Comparison of ENCODE assay signal across 30 mouse cellular contexts in the genomic region with DNA sequence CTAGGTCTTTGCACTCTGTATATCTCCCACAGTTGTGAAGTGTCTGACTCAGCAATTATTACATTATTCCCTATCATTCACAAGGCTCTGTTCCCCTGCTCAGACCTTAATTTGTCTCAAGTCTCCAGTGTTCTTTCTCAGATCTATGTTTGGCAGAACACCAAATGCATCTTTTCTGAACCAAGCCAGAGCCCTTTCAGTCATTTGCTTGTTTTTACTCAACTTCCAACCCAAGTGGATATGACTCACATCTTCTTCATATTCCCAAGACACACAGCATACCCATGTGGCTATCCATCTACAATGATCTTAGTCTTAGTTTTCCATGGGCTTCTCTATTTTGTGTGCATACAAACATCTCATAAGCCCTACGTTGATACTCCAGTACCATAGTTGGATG. TPM values are rescaled to one million over a fixed set of nuclear protein-coding genes. Genes with fewer than 3 reads are reported as not detected.
"Had no signal": no experiment of that assay in that cellular context is flagged by ENCODE, and none has a peak within 500 bp of the region (broad histone marks: within the 10 kb centered on the region; RNA-seq: fewer than 3 reads in every experiment).

No protein-coding gene starts in this region.

- H3K9me3 ChIP-seq: embryonic facial prominence, embryonic 10.5 days; embryonic facial prominence, embryonic 12.5 days; embryonic facial prominence, embryonic 13.5 days; embryonic facial prominence, embryonic 15.5 days; forebrain, embryonic 10.5 days; forebrain, embryonic 12.5 days; forebrain, embryonic 13.5 days; forebrain, embryonic 15.5 days; heart, embryonic 10.5 days had no signal

- ATAC-seq: forebrain, embryonic 13.5 days; forebrain, embryonic 14.5 days; forebrain, embryonic 15.5 days; forebrain, embryonic 16.5 days; forebrain, postnatal 0 days had no signal

- H3K36me3 ChIP-seq: embryonic facial prominence, embryonic 10.5 days; embryonic facial prominence, embryonic 12.5 days; embryonic facial prominence, embryonic 13.5 days; embryonic facial prominence, embryonic 15.5 days; forebrain, embryonic 10.5 days; forebrain, embryonic 12.5 days; forebrain, embryonic 15.5 days; heart, embryonic 10.5 days had no signal

- DNase-seq: cerebellum, adult 9-10 months; cerebellum, adult 9-11 months; cerebellum, postnatal 10 days; cerebellum, postnatal 14 days; cerebellum, postnatal 25 days; cerebellum, postnatal 36 days; embryo, embryonic 11 days; forebrain, postnatal 0 days; gastrocnemius, adult 2 months; gastrocnemius, postnatal 10 days; gastrocnemius, postnatal 14 days; gastrocnemius, postnatal 25 days; gastrocnemius, postnatal 36 days; heart, adult 11 months; heart, adult 18-20 months; heart, adult 2 months had no signal

- H3K27ac ChIP-seq: embryonic facial prominence, embryonic 10.5 days; embryonic facial prominence, embryonic 12.5 days; embryonic facial prominence, embryonic 13.5 days; embryonic facial prominence, embryonic 15.5 days; forebrain, embryonic 10.5 days; forebrain, embryonic 12.5 days; forebrain, embryonic 13.5 days; forebrain, embryonic 15.5 days; gastrocnemius, adult 2 months; heart, adult 2 months; heart, embryonic 10.5 days had no signal

- H3K27me3 ChIP-seq: embryonic facial prominence, embryonic 12.5 days; embryonic facial prominence, embryonic 13.5 days; embryonic facial prominence, embryonic 15.5 days; forebrain, embryonic 12.5 days; forebrain, embryonic 13.5 days; forebrain, embryonic 15.5 days had no signal

- H3K4me2 ChIP-seq: embryonic facial prominence, embryonic 12.5 days; embryonic facial prominence, embryonic 13.5 days; embryonic facial prominence, embryonic 15.5 days; forebrain, embryonic 12.5 days; forebrain, embryonic 13.5 days; forebrain, embryonic 15.5 days had no signal

- H3K4me3 ChIP-seq: embryonic facial prominence, embryonic 10.5 days; embryonic facial prominence, embryonic 12.5 days; embryonic facial prominence, embryonic 13.5 days; embryonic facial prominence, embryonic 15.5 days; erythroblast, embryonic 14.5 days; forebrain, embryonic 10.5 days; forebrain, embryonic 12.5 days; forebrain, embryonic 13.5 days; forebrain, embryonic 15.5 days; gastrocnemius, adult 2 months; heart, adult 2 months; heart, embryonic 10.5 days had no signal

- H3K9ac ChIP-seq: embryonic facial prominence, embryonic 12.5 days; embryonic facial prominence, embryonic 13.5 days; embryonic facial prominence, embryonic 15.5 days; forebrain, embryonic 12.5 days; forebrain, embryonic 13.5 days; forebrain, embryonic 15.5 days; forebrain, postnatal 0 days had no signal

- H3K4me1 ChIP-seq: embryonic facial prominence, embryonic 10.5 days; embryonic facial prominence, embryonic 12.5 days; embryonic facial prominence, embryonic 13.5 days; embryonic facial prominence, embryonic 15.5 days; forebrain, embryonic 10.5 days; forebrain, embryonic 12.5 days; forebrain, embryonic 13.5 days; forebrain, embryonic 15.5 days; heart, embryonic 10.5 days had no signal

RNA-seq across cellular contexts. Expression of gene Lrrc3b, which starts 17.2 kb away (rescaled TPM):
- total RNA-seq: common myeloid progenitor, adult 5-6 weeks; granulocyte monocyte progenitor cell, adult 5-6 weeks had no signal
- polyA plus RNA-seq: erythroblast, embryonic 14.5 days had no signal
